Mouse (Mus musculus) testis, adult 2 months (tissue): ENCODE data around the gene Pias4.

Source experiments
- CTCF ChIP-seq: fragments of 200-500 bp; IDR thresholded peaks from 2 replicates; pipeline ENCODE4 v1.5.1; 2012; ENCODE audit warnings: low read depth, mild to moderate bottlenecking, inconsistent platforms, low read length, moderate library complexity; ENCODE audit not compliant: control insufficient read depth, insufficient read depth, insufficient replicate concordance
- POLR2A ChIP-seq: fragments of 200-500 bp; IDR thresholded peaks from 2 replicates; pipeline ENCODE4 v1.6.1; 2012; ENCODE audit warnings: low read depth, mild to moderate bottlenecking, inconsistent platforms, low read length, moderate library complexity; ENCODE audit not compliant: control insufficient read depth

DNA sequence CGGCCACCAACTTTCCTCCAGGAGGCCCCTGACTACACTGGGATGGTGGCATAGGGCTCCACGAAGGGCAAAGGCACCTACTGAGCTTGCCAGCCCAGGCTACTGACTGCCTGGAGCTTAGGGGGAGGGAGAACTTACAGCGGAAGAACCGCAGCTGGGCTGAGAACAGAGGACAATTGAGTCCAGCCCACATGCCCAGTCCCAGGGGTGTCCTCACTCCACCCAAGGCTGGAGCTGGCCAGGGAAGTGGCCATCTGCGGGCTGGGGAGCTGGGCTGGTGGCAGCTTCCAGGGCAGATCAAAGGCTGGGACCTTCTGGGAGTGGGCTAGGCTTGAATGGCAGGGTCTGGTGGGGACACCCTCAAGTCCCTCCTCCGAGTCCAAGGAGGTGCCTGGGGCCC lies 13.0 kb downstream of the Pias4 start:
- TF ChIP-seq CTCF (no peak), POLR2A (no peak)
